Mouse (Mus musculus) embryonic facial prominence, embryonic 14.5 days (tissue): Measurements from ENCODE around the gene Cacnb4. TPM values are rescaled to one million over a fixed set of nuclear protein-coding genes. Genes with fewer than 3 reads are reported as not detected.

Source experiments
- ATAC-seq: fragments of 200-750 bp; cut with Nextera tagmentation; 2 replicates; pipeline ENCODE4 v1.8.0; 2017; ENCODE audit warnings: low read depth, moderate number of reproducible peaks, moderate TSS enrichment
- DNase-seq: peaks from one replicate; pipeline ENCODE4 v3.0.0-alpha.2; 2015; ENCODE audit warnings: low spot score
- H3K27ac ChIP-seq: fragments of 300-500 bp; sonication (generic); replicated peaks from 2 replicates; pipeline ENCODE4 v1.5.1; 2014; ENCODE audit warnings: low read depth, mild to moderate bottlenecking, low read length, moderate library complexity
- H3K27me3 ChIP-seq: fragments of 300-500 bp; sonication (generic); replicated peaks from 2 replicates; pipeline ENCODE4 v1.6.1; 2014; ENCODE audit warnings: low read length; ENCODE audit not compliant: control insufficient read depth, insufficient read depth
- H3K36me3 ChIP-seq: fragments of 300-500 bp; sonication (generic); 2 replicates; pipeline ENCODE4 v1.6.1; 2014; ENCODE audit warnings: low read length, mixed read lengths; ENCODE audit not compliant: control insufficient read depth, insufficient read depth
- H3K4me1 ChIP-seq: fragments of 300-500 bp; sonication (generic); 2 replicates; pipeline ENCODE4 v1.6.1; 2014; ENCODE audit warnings: antibody characterized with exemption, low read length; ENCODE audit not compliant: control insufficient read depth, insufficient read depth
- H3K4me2 ChIP-seq: fragments of 300-500 bp; sonication (generic); 2 replicates; pipeline ENCODE4 v1.6.1; 2014; ENCODE audit warnings: low read depth, mild to moderate bottlenecking, low read length, moderate library complexity, mixed read lengths
- H3K4me3 ChIP-seq: fragments of 300-500 bp; sonication (generic); 2 replicates; pipeline ENCODE4 v1.5.1; 2014; ENCODE audit warnings: low read depth, mild to moderate bottlenecking, low read length
- H3K9ac ChIP-seq: fragments of 300-500 bp; sonication (generic); 2 replicates; pipeline ENCODE4 v1.6.1; 2014; ENCODE audit warnings: low read depth, mild to moderate bottlenecking, low read length, moderate library complexity, mixed read lengths
- H3K9me3 ChIP-seq: fragments of 300-500 bp; sonication (generic); 2 replicates; pipeline ENCODE4 v1.6.1; 2016; ENCODE audit warnings: low read length; ENCODE audit not compliant: control insufficient read depth
- WGBS: fragments of 180-500 bp; shearing (Covaris S2); extraction: QIAGEN DNeasy Blood & Tissue Kit; methylation state at CpG from one replicate; pipeline ENCODE4 v1.1.7; 2014; 5-methylcytosine and 5-hydroxymethylcytosine counted together
- polyA plus RNA-seq: library from polyadenylated mRNA; unstranded; fragments of >200 nt; fragmentation: Nextera tagmentation; extraction: Ambion mirVana; gene quantifications from 2 replicates; pipeline ENCODE4 v1.2.1, GENCODE M21; 2014

Gene Cacnb4
- polyA plus RNA-seq, 1 experiment from 2014 or later = 1.4 TPM

DNA sequence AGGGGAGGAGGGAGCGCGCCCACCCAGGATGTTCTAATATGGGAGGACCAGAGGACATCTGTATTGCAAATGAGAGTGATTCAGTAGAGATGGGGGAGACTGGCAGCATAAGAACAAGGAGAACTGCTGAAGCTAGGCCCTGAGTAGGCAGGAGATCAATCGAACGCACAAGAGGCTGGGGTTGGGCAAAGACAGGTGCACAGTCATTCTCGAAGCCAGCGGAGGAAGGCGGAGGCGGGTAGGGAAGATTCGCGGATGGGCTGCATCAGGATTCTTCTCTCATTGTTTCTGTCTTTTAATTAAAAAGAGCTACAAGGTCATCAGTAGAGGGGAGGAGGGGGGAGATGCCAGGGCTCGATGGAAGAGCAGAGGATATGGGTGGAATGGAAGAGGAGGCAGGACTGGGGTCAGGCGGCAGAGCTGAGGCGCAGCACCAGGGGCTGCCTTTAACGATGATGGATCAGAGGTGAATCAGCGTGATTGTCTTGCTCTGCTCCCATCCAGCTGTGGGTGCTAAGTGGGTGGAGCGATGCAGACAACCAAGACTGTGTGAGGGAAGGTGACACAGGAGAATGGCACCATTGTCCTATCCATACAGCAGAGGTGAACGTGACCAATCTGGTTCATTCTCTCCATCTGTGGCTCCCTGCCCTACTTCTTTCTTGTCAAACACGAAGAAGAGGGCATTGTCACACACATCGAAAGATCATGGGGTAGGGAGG is 166.7 kb downstream of the Cacnb4 start:
- DNase-seq (no peak), ATAC-seq (no peak)
- Histone ChIP-seq H3K27me3 (no peaks in the 10 kb centered on the region; the same call in 1 of the 2 replicates), H3K36me3 (no peaks in the 10 kb centered on the region), H3K4me2 (no peak overlapping the region), H3K27ac (no peak overlapping the region), H3K9ac (no peak overlapping the region), H3K9me3 (no peaks in the 10 kb centered on the region), H3K4me1 (no peaks in the 10 kb centered on the region), H3K4me3 (no peak overlapping the region)
- 69% methylated on average over 19 of the region's 19 CpGs for WGBS

- WGBS = 68% methylated on average over 2 of the region's 2 CpGs
- H3K27me3 ChIP-seq = no peaks in the 10 kb centered on the region
- no peak overlapping the region for H3K4me2 ChIP-seq
- no peak overlapping the region for H3K4me3 ChIP-seq
- H3K4me1 ChIP-seq = no peaks in the 10 kb centered on the region
- no peak overlapping the region for H3K27ac ChIP-seq
- H3K36me3 ChIP-seq = no peaks in the 10 kb centered on the region
- ATAC-seq = no peak
- no peaks in the 10 kb centered on the region for H3K9me3 ChIP-seq
- no peak for DNase-seq
- no peak overlapping the region for H3K9ac ChIP-seq
Measured at GRCm38 (mm10) chr2:52505164-52505563, 171.5 kb downstream of the Cacnb4 start.

DNA sequence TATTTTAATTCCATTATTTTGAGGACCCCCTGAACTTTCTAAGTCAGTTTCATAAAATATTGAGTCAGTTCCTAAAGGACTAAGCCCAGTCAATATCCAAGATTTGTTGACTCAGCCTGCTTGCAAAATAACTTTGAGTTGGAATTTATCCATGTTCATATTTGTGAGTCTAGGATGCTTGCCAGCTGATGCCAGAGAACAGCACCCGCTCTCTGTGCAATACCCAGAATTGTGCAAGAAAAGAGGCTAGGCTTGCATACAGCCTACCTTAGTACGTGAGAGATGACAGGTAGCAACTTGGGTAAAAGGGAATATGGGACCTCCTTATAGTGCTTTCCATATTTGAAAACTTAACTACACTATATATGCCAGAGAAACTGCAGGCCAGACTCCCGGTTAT is 171.9 kb downstream of the Cacnb4 start:
- WGBS = 79% methylated on average over 3 of the region's 3 CpGs
- DNase-seq (no peak), ATAC-seq (no peak)

GRCm38 (mm10) chr2:52499849-52500262 is 176.8 kb downstream of the Cacnb4 start:
- Histone ChIP-seq H3K27me3 (no peaks in the 10 kb centered on the region; the same call in 1 of the 2 replicates), H3K4me2 (no peak overlapping the region), H3K36me3 (no peaks in the 10 kb centered on the region), H3K4me1 (peaks cover under 1% of the 10 kb centered on the region; the same call in 1 of the 2 replicates), H3K9me3 (no peaks in the 10 kb centered on the region), H3K4me3 (no peak overlapping the region), H3K27ac (peak overlapping the region; percentile 33; the same call in 1 of the 2 replicates), H3K9ac (no peak overlapping the region)
- ATAC-seq = no peak
- peak; percentile 51 for DNase-seq
- WGBS = 54% methylated on average over 6 of the region's 6 CpGs

More for the DNA sequence above, 171.9 kb downstream of the Cacnb4 start:
- Histone ChIP-seq H3K27ac (no peak overlapping the region), H3K9ac (no peak overlapping the region), H3K36me3 (no peaks in the 10 kb centered on the region), H3K27me3 (no peaks in the 10 kb centered on the region), H3K9me3 (no peaks in the 10 kb centered on the region), H3K4me1 (no peaks in the 10 kb centered on the region), H3K4me2 (no peak overlapping the region), H3K4me3 (no peak overlapping the region)

GRCm38 (mm10) chr2:52499101-52499537 is 177.5 kb downstream of the Cacnb4 start:
- no peak overlapping the region for H3K27ac ChIP-seq
- ATAC-seq = no peak
- H3K9me3 ChIP-seq = no peaks in the 10 kb centered on the region
- DNase-seq = no peak
- no peaks in the 10 kb centered on the region; the same call in 1 of the 2 replicates for H3K27me3 ChIP-seq
- WGBS = 76% methylated on average over 12 of the region's 12 CpGs
- H3K4me3 ChIP-seq = no peak overlapping the region
- no peaks in the 10 kb centered on the region for H3K36me3 ChIP-seq
- no peak overlapping the region for H3K9ac ChIP-seq
- H3K4me2 ChIP-seq = no peak overlapping the region
- H3K4me1 ChIP-seq = peaks cover 6% of the 10 kb centered on the region

GRCm38 (mm10) chr2:52495097-52495694 is 181.4 kb downstream of the Cacnb4 start:
- WGBS = 69% methylated on average over 11 of the region's 11 CpGs
- H3K27ac ChIP-seq = no peak overlapping the region
- H3K27me3 ChIP-seq = no peaks in the 10 kb centered on the region; the same call in 1 of the 2 replicates
- no peaks in the 10 kb centered on the region for H3K9me3 ChIP-seq
- peaks cover 11% of the 10 kb centered on the region for H3K4me1 ChIP-seq
- no peak overlapping the region for H3K4me3 ChIP-seq
- H3K9ac ChIP-seq = no peak overlapping the region
- ATAC-seq (no peak), DNase-seq (peak; percentile 33)
- H3K4me2 ChIP-seq = no peak overlapping the region
- H3K36me3 ChIP-seq = no peaks in the 10 kb centered on the region

GRCm38 (mm10) chr2:52494274-52494673 is 182.4 kb downstream of the Cacnb4 start:
- Histone ChIP-seq H3K4me1 (peaks cover 11% of the 10 kb centered on the region), H3K27ac (no peak overlapping the region), H3K9me3 (no peaks in the 10 kb centered on the region), H3K27me3 (no peaks in the 10 kb centered on the region; the same call in 1 of the 2 replicates), H3K9ac (no peak overlapping the region), H3K36me3 (no peaks in the 10 kb centered on the region), H3K4me2 (no peak overlapping the region), H3K4me3 (no peak overlapping the region)
- whole genome bisulfite sequencing = 44% methylated on average over 8 of the region's 8 CpGs
- DNase-seq (no peak), ATAC-seq (no peak)

- H3K9me3 ChIP-seq = no peaks in the 10 kb centered on the region
- no peak overlapping the region for H3K4me3 ChIP-seq
- H3K36me3 ChIP-seq = no peaks in the 10 kb centered on the region
- no peaks in the 10 kb centered on the region; the same call in 1 of the 2 replicates for H3K27me3 ChIP-seq
- no peak overlapping the region for H3K9ac ChIP-seq
- ATAC-seq = no peak
- DNase-seq = peak; percentile 67
- WGBS = 43% methylated on average over 13 of the region's 13 CpGs
- peaks cover 11% of the 10 kb centered on the region for H3K4me1 ChIP-seq
- no peak overlapping the region for H3K4me2 ChIP-seq
- no peak overlapping the region for H3K27ac ChIP-seq
Measured at GRCm38 (mm10) chr2:52492867-52493266, 183.8 kb downstream of the Cacnb4 start.
